Mouse (Mus musculus): ENCODE results near the gene Fam71d. TPM values are rescaled to one million over a fixed set of nuclear protein-coding genes. Genes with fewer than 3 reads are reported as not detected.

Fam71d gene
- total RNA-seq (2021): under 1 TPM in 1 of 2 experiments, not detected in 1; 0.17 TPM
- long read RNA-seq, experiment 1: 0 reads
- long read RNA-seq, experiment 2: 0 reads

- no peak for DNase-seq (ENCODE audit: low spot score in 2 of 2)
These were observed at the start of gene Fam71d for GRCm38 (mm10) chr12:78691325-78691724. Gene Fam71d, plus strand, starts transcription at chr12:78691535.

- no peak for DNase-seq (ENCODE audit: low spot score in 2 of 2)
These were observed 47.6 kb upstream of the Fam71d start for GRCm38 (mm10) chr12:78643691-78644090.

GRCm38 (mm10) chr12:78645282-78645681 is 46.1 kb upstream of the Fam71d start:
- DNase-seq (ENCODE audit: low spot score in 2 of 2): no peak

GRCm38 (mm10) chr12:78659718-78660304 is 31.5 kb upstream of the Fam71d start:
- no peak for DNase-seq (ENCODE audit: low spot score in 2 of 2)

- no peak for DNase-seq (ENCODE audit: low spot score in 2 of 2)
These were observed 13.1 kb upstream of the Fam71d start for GRCm38 (mm10) chr12:78678101-78678806.

- no peak for DNase-seq (ENCODE audit: low spot score in 2 of 2)
These were observed 12.5 kb upstream of the Fam71d start for GRCm38 (mm10) chr12:78678807-78679189.

GRCm38 (mm10) chr12:78681048-78681447 is 10.3 kb upstream of the Fam71d start:
- no peak for DNase-seq (ENCODE audit: low spot score in 2 of 2)

GRCm38 (mm10) chr12:78682279-78682678 is 9.1 kb upstream of the Fam71d start:
- no peak for DNase-seq (ENCODE audit: low spot score in 2 of 2)

GRCm38 (mm10) chr12:78685669-78686215 is 5.6 kb upstream of the Fam71d start:
- no peak for DNase-seq (ENCODE audit: low spot score in 2 of 2)

GRCm38 (mm10) chr12:78688876-78689275 is 2.5 kb upstream of the Fam71d start:
- DNase-seq (ENCODE audit: low spot score in 2 of 2): no peak

GRCm38 (mm10) chr12:78693281-78693680 is 1.9 kb downstream of the Fam71d start:
- DNase-seq (ENCODE audit: low spot score in 2 of 2): no peak

- DNase-seq (ENCODE audit: low spot score in 2 of 2): no peak
These were observed 26.4 kb downstream of the Fam71d start for GRCm38 (mm10) chr12:78717783-78718182.

- DNase-seq (ENCODE audit: low spot score in 2 of 2): no peak
These were observed 36.4 kb downstream of the Fam71d start for GRCm38 (mm10) chr12:78727723-78728122.

- no peak for DNase-seq (ENCODE audit: low spot score in 2 of 2)
These were observed 48.3 kb downstream of the Fam71d start for GRCm38 (mm10) chr12:78739633-78740032.

GRCm38 (mm10) chr12:78740289-78740688 is 49.0 kb downstream of the Fam71d start:
- DNase-seq (ENCODE audit: low spot score in 2 of 2): no peak

- no peak for DNase-seq (ENCODE audit: low spot score in 2 of 2)
These were observed 54.9 kb downstream of the Fam71d start for GRCm38 (mm10) chr12:78746226-78746625.

- DNase-seq (ENCODE audit: low spot score in 2 of 2): no peak
These were observed 56.1 kb downstream of the Fam71d start for GRCm38 (mm10) chr12:78747406-78747805.

GRCm38 (mm10) chr12:78748113-78748512 is 56.8 kb downstream of the Fam71d start:
- DNase-seq (ENCODE audit: low spot score in 2 of 2): no peak

GRCm38 (mm10) chr12:78748557-78749377 is 57.4 kb downstream of the Fam71d start, which contains the start of gene Mpp5:
Gene Mpp5, plus strand, starts transcription at chr12:78748907.
- peak; percentile 95 to 96 for DNase-seq (ENCODE audit: low spot score in 2 of 2)

GRCm38 (mm10) chr12:78749378-78749801 is 58.1 kb downstream of the Fam71d start:
- DNase-seq (ENCODE audit: low spot score in 2 of 2): peak; percentile 30 to 63

- DNase-seq (ENCODE audit: low spot score in 2 of 2): no peak
These were observed 70.6 kb downstream of the Fam71d start for GRCm38 (mm10) chr12:78761979-78762378.
